Mouse (Mus musculus) olfactory bulb, adult 2 months (tissue): Measurements from ENCODE around the gene Coq7. TPM values are rescaled to one million over a fixed set of nuclear protein-coding genes. Genes with fewer than 3 reads are reported as not detected.
A peak's percentile ranks its signal among the peaks of the same experiment; 100 is the strongest.

ENCODE experiments used
- H3K27ac ChIP-seq: fragments of 200-500 bp; 2 replicates; pipeline ENCODE4 v1.5.1; 2012; ENCODE audit warnings: low read depth, low read length; ENCODE audit not compliant: insufficient read depth
- H3K4me1 ChIP-seq: fragments of 200-500 bp; 2 replicates; pipeline ENCODE4 v1.6.1; 2012; ENCODE audit warnings: low read length; ENCODE audit not compliant: control insufficient read depth, insufficient read depth
- H3K4me3 ChIP-seq: fragments of 200-500 bp; 2 replicates; pipeline ENCODE4 v1.5.1; 2012; ENCODE audit warnings: mild to moderate bottlenecking, low read depth, low read length, moderate library complexity; ENCODE audit not compliant: insufficient read depth
- CTCF ChIP-seq: fragments of 200-500 bp; IDR thresholded peaks from 2 replicates; pipeline ENCODE4 v1.5.1; 2012; ENCODE audit warnings: low read depth, mild to moderate bottlenecking, low read length, moderate library complexity; ENCODE audit not compliant: insufficient read depth
- POLR2A ChIP-seq: fragments of 200-500 bp; IDR thresholded peaks from 2 replicates; pipeline ENCODE4 v1.6.1; 2012; ENCODE audit warnings: mild to moderate bottlenecking, low read depth, low read length, moderate library complexity; ENCODE audit not compliant: insufficient read depth
- WGBS: fragments of 180-500 bp; shearing (Covaris S2); methylation state at CpG from one replicate; pipeline ENCODE4 v1.1.7; 2018; 5-methylcytosine and 5-hydroxymethylcytosine counted together
- polyA plus RNA-seq: library from polyadenylated mRNA; stranded (reverse); fragments of >200 nt; gene quantifications from 2 replicates; pipeline ENCODE4 v1.2.4, GENCODE M21; 2012; ENCODE audit warnings: low replicate concordance; ENCODE audit not compliant: missing spikeins, insufficient read depth, insufficient read length

The Coq7 gene
- polyA plus RNA-seq, 1 experiment: not detected

- TF ChIP-seq CTCF: no peak
- TF ChIP-seq POLR2A: no peak
- WGBS: 23% methylated on average over 8 of the region's 8 CpGs
- Histone ChIP-seq H3K4me1 (peaks cover 5% of the 10 kb centered on the region; the same call in 1 of the 2 replicates), H3K4me3 (peak overlapping the region; percentile 8; the same call in 1 of the 2 replicates), H3K27ac (no peak overlapping the region)
Observed at GRCm38 (mm10) chr7:118502333-118502732, 30.8 kb downstream of the Coq7 start.

- H3K4me3 ChIP-seq: no peak overlapping the region
- WGBS: 69% methylated on average over 7 of the region's 7 CpGs
- peaks cover 5% of the 10 kb centered on the region; the same call in 1 of the 2 replicates for H3K4me1 ChIP-seq
- no peak for TF ChIP-seq POLR2A
- TF ChIP-seq CTCF: no peak
- H3K27ac ChIP-seq: no peak overlapping the region
Observed at GRCm38 (mm10) chr7:118499784-118500435, 33.2 kb downstream of the Coq7 start.

GRCm38 (mm10) chr7:118498984-118499783 is 34.0 kb downstream of the Coq7 start:
- no peak for TF ChIP-seq POLR2A
- TF ChIP-seq CTCF: no peak
- Histone ChIP-seq H3K4me3 (no peak overlapping the region), H3K4me1 (peaks cover 5% of the 10 kb centered on the region; the same call in 1 of the 2 replicates), H3K27ac (no peak overlapping the region)
- WGBS: 87% methylated on average over 12 of the region's 12 CpGs

- 83% methylated on average over 4 of the region's 4 CpGs for WGBS
- Histone ChIP-seq H3K27ac (no peak overlapping the region), H3K4me1 (peaks cover 17% of the 10 kb centered on the region), H3K4me3 (no peak overlapping the region)
- TF ChIP-seq POLR2A: no peak
- TF ChIP-seq CTCF: no peak
Observed at GRCm38 (mm10) chr7:118494892-118495579, 38.1 kb downstream of the Coq7 start.

- 94% methylated on average over 9 of the region's 9 CpGs for WGBS
- TF ChIP-seq POLR2A: no peak
- peaks cover 17% of the 10 kb centered on the region for H3K4me1 ChIP-seq
Observed at GRCm38 (mm10) chr7:118493892-118494291, 39.3 kb downstream of the Coq7 start.

GRCm38 (mm10) chr7:118491431-118492147 is 41.6 kb downstream of the Coq7 start, which contains the start of gene Itpripl2:
Gene Itpripl2 (minus strand): TSS chr7:118491975.
- no peak within 1 kb of the TSS; the same call in 1 of the 2 replicates for H3K27ac ChIP-seq
- WGBS: 1% methylated on average over 55 of the region's 55 CpGs
- no peak for TF ChIP-seq CTCF
- TF ChIP-seq POLR2A: no peak
- H3K4me1 ChIP-seq: peaks cover 17% of the 10 kb centered on the region
- H3K4me3 ChIP-seq: peak within 1 kb of the TSS; percentile 44

More at GRCm38 (mm10) chr7:118493892-118494291, 39.3 kb downstream of the Coq7 start:
- no peak overlapping the region for H3K4me3 ChIP-seq
- H3K27ac ChIP-seq: no peak overlapping the region

- peak overlapping the region; percentile 44 for H3K4me3 ChIP-seq
- no peak for TF ChIP-seq POLR2A
- TF ChIP-seq CTCF: no peak; the same call in 1 of the 2 replicates
- 7% methylated on average over 67 of the region's 67 CpGs for WGBS
- H3K27ac ChIP-seq: no peak overlapping the region; the same call in 1 of the 2 replicates
- H3K4me1 ChIP-seq: peaks cover 17% of the 10 kb centered on the region
Observed at GRCm38 (mm10) chr7:118490666-118491430, 42.3 kb downstream of the Coq7 start.
